Mouse (Mus musculus): ENCODE data around the gene Ccdc74a. TPM values are rescaled to one million over a fixed set of nuclear protein-coding genes. Genes with fewer than 3 reads are reported as not detected.
"Not testable (repeated sequence)": the region's sequence is repeated elsewhere in the genome, so short reads cannot be mapped to it uniquely, and the experiment has no call there.

Gene Ccdc74a
- 7.3 and 8.9 TPM in 2 replicates for polyA plus RNA-seq (2016; fragmentation: Nextera tagmentation; extraction: Ambion mirVana)

DNA sequence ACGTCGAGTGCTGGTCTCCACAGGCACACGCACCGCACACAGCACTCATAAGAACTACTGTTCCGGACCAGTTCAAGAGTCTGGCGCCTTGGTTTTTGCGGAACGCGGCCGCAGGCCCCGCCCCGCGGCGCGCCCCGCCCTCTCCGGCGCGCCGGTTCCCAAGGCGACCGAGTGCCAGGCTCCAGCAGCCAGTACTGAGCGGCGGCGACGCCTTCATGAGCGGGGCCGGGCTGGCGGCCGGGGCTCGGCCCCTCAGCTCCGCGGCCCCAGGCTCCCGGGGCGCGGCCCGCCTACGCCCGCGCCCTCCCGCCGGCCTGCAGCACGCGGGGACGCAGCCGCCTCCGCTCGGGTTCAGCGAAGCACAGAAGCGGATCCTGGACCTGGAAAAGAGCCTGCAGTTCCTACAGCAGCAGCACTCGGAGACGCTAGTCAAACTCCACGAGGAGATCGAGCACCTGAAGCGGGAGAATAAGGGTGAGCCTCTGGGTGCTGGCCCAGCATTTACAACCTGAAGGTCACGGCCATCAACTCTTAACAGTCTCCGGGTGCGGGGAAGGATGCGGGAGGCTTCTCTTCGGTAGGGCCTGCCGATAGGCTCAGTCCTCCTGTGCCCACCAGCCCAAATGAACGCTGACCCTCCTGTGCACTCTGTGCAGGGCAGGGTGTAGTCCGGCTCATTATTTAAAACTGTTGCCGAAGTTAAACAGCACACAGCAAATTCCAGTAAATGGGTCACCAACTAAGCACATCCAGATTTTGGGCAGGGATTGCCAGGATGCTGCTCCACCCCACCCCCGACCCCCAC, at the start of gene Ccdc74a:
Gene Ccdc74a (plus strand): TSS at position 161 of the 805 bp plus-strand sequence.
- Histone ChIP-seq H3K9ac (peak within 1 kb of the TSS; percentile 61), H3K27ac (peak within 1 kb of the TSS; percentile 64), H3K36me3 (peaks cover 37% of the 10 kb centered on the region), H3K4me3 (peak within 1 kb of the TSS; percentile 50), H3K9me3 (no peaks in the 10 kb centered on the region), H3K27me3 (no peaks in the 10 kb centered on the region), H3K4me2 (replicated peaks) (peak within 1 kb of the TSS; percentile 67), H3K4me1 (peaks cover 6% of the 10 kb centered on the region)
- WGBS = 3% methylated on average over 55 of the region's 65 CpGs
- peak; percentile 92 for ATAC-seq (ENCODE audit: insufficient number of reproducible peaks, insufficient read depth, low FRiP score, low TSS enrichment)

DNA sequence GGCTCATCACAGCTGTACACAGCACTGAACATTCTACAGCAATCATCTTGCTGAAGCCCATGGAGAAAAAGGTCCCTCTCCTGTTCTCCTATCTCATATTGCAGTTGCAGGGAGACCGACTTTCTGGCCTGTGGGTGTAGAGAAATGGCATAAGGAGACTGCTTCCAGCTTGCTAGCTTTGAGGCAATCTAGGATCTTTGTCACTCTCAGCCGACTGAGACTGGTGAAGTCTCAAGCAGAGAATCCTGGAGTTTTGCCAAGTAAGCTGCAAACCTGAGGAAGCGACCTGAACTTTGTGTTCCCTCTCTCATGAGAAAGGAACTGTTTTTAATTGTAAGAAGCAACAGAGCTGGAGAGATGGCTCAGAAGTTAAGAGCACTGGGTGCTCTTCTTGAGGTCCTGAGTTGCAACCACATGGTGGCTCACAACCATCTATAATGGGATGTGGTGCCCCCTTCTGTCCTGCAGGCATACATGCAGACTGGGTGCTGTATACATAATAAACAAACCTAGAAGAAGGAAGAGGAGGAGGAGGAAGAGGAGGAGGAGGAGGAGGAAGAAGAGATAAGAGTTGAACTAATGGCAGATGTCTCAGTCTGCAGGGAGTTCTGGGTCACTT, 45.2 kb upstream of the Ccdc74a start:
- no peaks in the 10 kb centered on the region for H3K36me3 ChIP-seq
- no peaks in the 10 kb centered on the region for H3K4me1 ChIP-seq
- H3K27me3 ChIP-seq = no peaks in the 10 kb centered on the region
- WGBS = 64% methylated on average over 3 of the region's 3 CpGs
- no peaks in the 10 kb centered on the region for H3K9me3 ChIP-seq
- H3K4me2 ChIP-seq (replicated peaks) = no peak overlapping the region
- H3K4me3 ChIP-seq = no peak overlapping the region
- H3K9ac ChIP-seq = no peak overlapping the region
- no peak for ATAC-seq (ENCODE audit: insufficient number of reproducible peaks, insufficient read depth, low FRiP score, low TSS enrichment)
- no peak overlapping the region for H3K27ac ChIP-seq

DNA sequence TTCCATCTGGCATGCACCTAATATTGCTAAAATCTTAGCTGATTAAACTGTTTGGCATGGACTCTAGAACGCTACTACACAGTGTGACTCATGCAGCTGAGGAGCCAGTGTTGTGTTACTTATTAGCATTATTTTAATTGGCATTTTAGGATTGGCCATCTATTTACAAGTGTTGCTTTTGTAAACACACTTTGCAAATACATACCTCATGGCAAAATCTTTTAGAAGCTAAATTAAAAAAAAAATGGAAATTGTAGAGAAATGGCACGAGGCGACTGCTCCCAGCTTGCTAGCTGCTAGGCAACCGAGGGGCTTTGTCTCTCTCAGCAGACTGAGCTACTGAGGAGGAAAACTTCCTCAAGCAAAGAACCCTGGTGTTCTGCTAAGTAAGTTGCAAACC, 41.3 kb upstream of the Ccdc74a start:
- Histone ChIP-seq H3K9me3 (no peaks in the 10 kb centered on the region), H3K4me2 (replicated peaks) (no peak overlapping the region), H3K36me3 (no peaks in the 10 kb centered on the region), H3K9ac (no peak overlapping the region), H3K27ac (no peak overlapping the region), H3K4me3 (no peak overlapping the region), H3K4me1 (no peaks in the 10 kb centered on the region), H3K27me3 (no peaks in the 10 kb centered on the region)
- no peak for ATAC-seq (ENCODE audit: insufficient number of reproducible peaks, insufficient read depth, low FRiP score, low TSS enrichment)
- 67% methylated on average over 4 of the region's 4 CpGs for WGBS

DNA sequence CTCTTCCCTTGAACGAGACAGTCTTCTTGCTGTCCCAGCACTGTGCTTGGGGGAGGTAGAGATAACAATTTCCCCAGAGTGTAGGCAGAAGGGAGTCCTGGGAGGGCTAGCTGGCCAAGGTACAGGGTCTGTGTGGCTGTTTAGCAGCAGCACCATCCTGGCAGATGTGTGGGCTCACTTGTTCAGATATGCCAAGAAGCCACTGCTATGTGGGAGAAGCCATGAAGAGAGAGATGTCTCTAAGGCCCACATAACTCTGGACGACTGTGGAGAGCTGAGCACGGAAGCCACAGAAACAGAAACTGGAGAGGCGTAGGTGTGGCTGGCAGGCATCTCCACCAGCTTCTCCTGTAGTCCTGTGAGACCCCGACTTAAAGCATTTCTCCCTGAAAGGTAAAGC, 40.6 kb upstream of the Ccdc74a start:
- WGBS = 73% methylated on average over 5 of the region's 5 CpGs
- no peaks in the 10 kb centered on the region for H3K27me3 ChIP-seq
- no peak overlapping the region for H3K4me3 ChIP-seq
- H3K4me1 ChIP-seq = no peaks in the 10 kb centered on the region
- H3K4me2 ChIP-seq (replicated peaks) = no peak overlapping the region
- no peak for ATAC-seq (ENCODE audit: insufficient number of reproducible peaks, insufficient read depth, low FRiP score, low TSS enrichment)
- no peaks in the 10 kb centered on the region for H3K36me3 ChIP-seq
- H3K27ac ChIP-seq = no peak overlapping the region
- no peaks in the 10 kb centered on the region for H3K9me3 ChIP-seq
- H3K9ac ChIP-seq = no peak overlapping the region

DNA sequence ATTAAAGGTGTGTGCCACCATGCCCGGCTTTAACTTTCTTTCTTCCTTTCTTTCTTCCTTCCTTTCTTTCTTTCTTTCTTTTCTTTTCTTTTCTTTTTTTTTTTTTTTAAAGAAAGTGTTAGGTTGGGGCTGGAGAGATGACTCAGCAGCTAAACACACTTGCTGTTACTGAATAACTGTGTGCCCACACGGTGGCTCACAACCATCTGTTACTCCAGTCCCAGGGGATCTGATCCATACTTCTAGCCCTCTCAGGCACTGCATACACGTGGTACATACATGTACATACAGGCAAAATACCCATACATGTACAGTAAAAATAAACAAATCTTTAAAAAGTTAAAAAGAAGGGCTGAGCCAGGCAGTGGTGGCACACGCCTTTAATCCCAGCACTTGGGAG, 34.9 kb upstream of the Ccdc74a start:
- Histone ChIP-seq H3K4me2 (replicated peaks) (no peak overlapping the region), H3K27me3 (no peaks in the 10 kb centered on the region), H3K27ac (no peak overlapping the region), H3K36me3 (no peaks in the 10 kb centered on the region), H3K9me3 (no peaks in the 10 kb centered on the region), H3K9ac (no peak overlapping the region), H3K4me3 (no peak overlapping the region), H3K4me1 (no peaks in the 10 kb centered on the region)
- 67% methylated on average over 4 of the region's 4 CpGs for WGBS
- no peak for ATAC-seq (ENCODE audit: insufficient number of reproducible peaks, insufficient read depth, low FRiP score, low TSS enrichment)

DNA sequence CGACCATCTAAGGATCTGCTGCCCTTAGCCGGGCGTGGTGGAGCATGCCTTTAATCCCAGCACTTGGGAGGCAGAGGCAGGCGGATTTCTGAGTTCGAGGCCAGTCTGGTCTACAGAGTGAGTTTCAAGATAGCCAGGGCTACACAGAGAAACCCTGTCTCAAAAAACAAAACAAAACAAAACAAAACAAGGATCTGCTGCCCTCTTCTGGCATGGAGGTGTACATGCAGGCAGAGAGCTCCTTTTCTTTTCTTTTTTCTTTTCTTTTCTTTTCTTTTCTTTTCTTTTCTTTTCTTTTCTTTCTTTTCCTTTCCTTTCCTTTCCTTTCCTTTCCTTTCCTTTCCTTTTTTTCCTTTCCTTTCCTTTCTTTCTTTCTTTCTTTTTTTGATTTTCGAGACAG, 31.5 kb upstream of the Ccdc74a start:
- H3K36me3 ChIP-seq, H3K27ac ChIP-seq: not testable (repeated sequence)

DNA sequence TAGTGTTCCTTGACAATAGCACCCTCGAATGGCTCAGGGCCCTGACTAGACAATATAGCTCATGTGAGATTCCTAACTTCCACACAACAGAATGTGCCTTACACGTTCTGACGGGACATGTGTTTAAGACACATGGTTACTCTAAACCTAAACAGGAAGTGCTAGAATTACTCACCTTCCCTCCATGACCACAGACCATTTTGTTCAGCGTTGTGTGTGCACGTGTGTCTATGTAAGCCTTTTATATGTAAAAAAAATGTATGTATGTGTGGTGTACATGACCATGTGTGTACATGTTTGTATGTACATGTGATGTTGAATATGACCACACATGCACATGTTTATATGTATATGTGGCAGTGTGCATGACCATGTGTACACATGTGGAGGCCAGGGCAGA, 30.1 kb upstream of the Ccdc74a start:
- H3K4me1 ChIP-seq = peaks cover 3% of the 10 kb centered on the region
- WGBS = 80% methylated on average over 5 of the region's 5 CpGs
- no peaks in the 10 kb centered on the region for H3K27me3 ChIP-seq
- no peak overlapping the region for H3K9ac ChIP-seq
- no peak overlapping the region for H3K4me2 ChIP-seq (replicated peaks)
- H3K27ac ChIP-seq = no peak overlapping the region
- H3K9me3 ChIP-seq = no peaks in the 10 kb centered on the region
- H3K4me3 ChIP-seq = no peak overlapping the region
- no peak for ATAC-seq (ENCODE audit: insufficient number of reproducible peaks, insufficient read depth, low FRiP score, low TSS enrichment)
- H3K36me3 ChIP-seq = no peaks in the 10 kb centered on the region

More for the DNA sequence above, 31.5 kb upstream of the Ccdc74a start:
- H3K4me1 ChIP-seq; H3K9me3 ChIP-seq; H3K4me3 ChIP-seq; H3K4me2 ChIP-seq (replicated peaks); H3K27me3 ChIP-seq; H3K9ac ChIP-seq; ATAC-seq (ENCODE audit: insufficient number of reproducible peaks, insufficient read depth, low FRiP score, low TSS enrichment): not testable (repeated sequence)
- WGBS = 93% methylated on average over 6 of the region's 6 CpGs

DNA sequence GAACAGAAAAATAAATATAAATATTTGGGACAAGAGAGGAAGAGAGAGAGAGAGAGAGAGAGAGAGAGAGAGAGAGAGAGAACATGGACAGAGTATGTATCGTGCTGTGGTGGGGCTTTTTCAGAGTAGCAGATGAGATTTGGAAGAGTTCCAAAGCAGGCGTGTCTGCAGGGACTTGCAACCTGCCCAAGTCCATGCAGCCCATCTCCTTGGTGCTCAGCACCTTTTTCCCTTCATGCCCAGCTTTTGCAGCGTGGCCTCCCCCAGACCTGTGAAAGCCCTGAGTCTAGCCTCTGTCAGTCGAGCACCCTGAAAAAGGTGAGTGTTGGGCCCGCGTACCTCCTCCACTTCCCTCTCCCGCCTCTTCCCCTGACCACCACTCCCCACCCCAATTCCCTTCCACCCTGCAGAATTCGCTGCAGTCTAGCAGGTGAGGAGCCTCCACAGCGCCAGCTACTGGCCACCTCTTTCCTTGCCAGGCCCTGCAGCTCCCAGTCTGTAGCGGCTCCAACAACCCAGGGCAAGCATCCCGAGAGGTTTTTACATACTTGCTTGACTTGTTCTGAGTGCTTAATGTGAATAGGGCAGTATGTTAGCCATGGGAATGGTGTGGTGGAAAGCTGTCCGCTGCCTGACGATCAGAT, 28.2 kb upstream of the Ccdc74a start:
- no peaks in the 10 kb centered on the region for H3K27me3 ChIP-seq
- H3K4me3 ChIP-seq = 0 out of 2 replicates have a peak overlapping the region, but pooled peaks have one; percentile 4
- H3K27ac ChIP-seq = no peak overlapping the region
- WGBS = 20% methylated on average over 13 of the region's 13 CpGs
- no peak overlapping the region for H3K9ac ChIP-seq
- H3K9me3 ChIP-seq = no peaks in the 10 kb centered on the region
- peaks cover 3% of the 10 kb centered on the region for H3K4me1 ChIP-seq
- ATAC-seq (ENCODE audit: insufficient number of reproducible peaks, insufficient read depth, low FRiP score, low TSS enrichment) = no peak
- H3K4me2 ChIP-seq (replicated peaks) = 0 out of 2 replicates have a peak overlapping the region, but pooled peaks have one; percentile 7
- peaks cover 10% of the 10 kb centered on the region for H3K36me3 ChIP-seq

DNA sequence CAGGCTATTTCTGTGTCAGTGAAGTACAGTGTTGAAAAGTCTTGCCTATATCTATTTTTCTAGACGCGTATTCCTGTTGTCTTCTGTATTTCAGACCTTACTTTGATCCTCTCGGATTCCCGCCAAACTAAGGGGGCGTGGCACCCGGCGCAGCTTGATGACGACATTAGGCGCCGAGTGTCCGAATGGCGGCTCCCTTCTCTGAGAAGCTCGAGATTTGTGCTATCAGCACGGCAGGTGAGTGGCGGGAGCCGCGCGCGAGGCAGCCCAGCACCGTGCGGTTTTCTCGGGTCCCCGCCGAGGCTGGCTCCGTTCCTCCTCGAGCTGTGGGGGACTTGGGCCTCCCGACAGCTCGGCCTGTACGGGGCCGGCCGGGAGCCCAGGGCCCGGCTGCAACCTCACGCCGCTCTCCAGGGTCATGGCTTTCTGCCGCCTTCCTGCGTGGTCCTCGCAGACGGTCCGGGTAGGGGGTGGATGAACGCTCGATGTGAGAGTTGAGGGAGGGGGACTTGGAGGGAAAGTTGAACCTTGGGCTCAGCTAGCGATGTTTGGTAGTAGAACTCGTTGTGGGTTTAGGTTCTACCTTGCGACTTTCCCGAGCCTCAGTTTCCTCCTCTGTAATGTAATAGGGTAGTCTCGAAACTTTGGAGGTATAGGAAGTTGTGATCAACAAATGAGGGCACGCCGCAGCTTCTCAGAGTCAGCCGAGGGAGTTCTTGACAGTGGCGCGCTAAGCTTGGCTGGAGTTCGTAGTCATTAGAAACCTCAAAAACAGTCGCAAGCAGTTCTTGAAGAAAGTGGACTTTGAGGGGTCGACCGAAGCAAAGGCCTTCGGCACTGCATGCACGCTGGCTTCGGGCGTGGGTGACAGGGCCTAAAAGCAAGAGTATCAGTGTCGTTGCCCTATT, 26.8 kb upstream of the Ccdc74a start, which contains the start of gene Smpd4:
Gene Smpd4 (plus strand): TSS at position 157 of the 908 bp plus-strand sequence.
- H3K9me3 ChIP-seq = no peaks in the 10 kb centered on the region
- peak within 1 kb of the TSS; percentile 78 for H3K4me2 ChIP-seq (replicated peaks)
- H3K4me3 ChIP-seq = peak within 1 kb of the TSS; percentile 90
- no peaks in the 10 kb centered on the region for H3K27me3 ChIP-seq
- peak within 1 kb of the TSS; percentile 47; the same call in 1 of the 2 replicates for H3K27ac ChIP-seq
- peak; percentile 52; the same call in 1 of the 2 replicates for ATAC-seq (ENCODE audit: insufficient number of reproducible peaks, insufficient read depth, low FRiP score, low TSS enrichment)
- H3K4me1 ChIP-seq = peaks cover 3% of the 10 kb centered on the region
- WGBS = 4% methylated on average over 60 of the region's 60 CpGs
- H3K9ac ChIP-seq = peak within 1 kb of the TSS; percentile 83
- peaks cover 20% of the 10 kb centered on the region for H3K36me3 ChIP-seq

DNA sequence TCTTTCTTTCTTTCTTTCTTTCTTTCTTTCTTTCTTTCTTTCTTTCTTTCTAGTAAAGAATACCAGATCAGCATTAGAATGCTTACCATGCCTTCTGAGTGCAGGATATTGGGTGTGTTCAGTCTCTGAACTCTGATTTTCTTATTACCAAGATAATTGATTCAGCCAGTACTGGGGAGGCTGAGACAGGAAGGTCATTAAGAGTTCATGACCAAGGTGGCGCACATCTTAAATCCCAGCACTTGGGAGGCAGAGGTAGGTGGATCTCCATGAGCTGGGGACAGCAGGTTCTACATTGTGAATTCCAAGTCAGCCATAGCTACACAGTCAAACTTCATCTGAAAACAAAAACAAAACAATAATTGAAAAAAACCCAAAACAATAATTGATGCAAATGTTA, 24.3 kb upstream of the Ccdc74a start:
- H3K4me2 ChIP-seq (replicated peaks) = no peak overlapping the region
- no peak overlapping the region for H3K9ac ChIP-seq
- peaks cover 41% of the 10 kb centered on the region for H3K36me3 ChIP-seq
- peaks cover 3% of the 10 kb centered on the region for H3K4me1 ChIP-seq
- no peak overlapping the region for H3K27ac ChIP-seq
- 88% methylated on average over 1 of the region's 1 CpGs for WGBS
- H3K9me3 ChIP-seq = no peaks in the 10 kb centered on the region
- H3K4me3 ChIP-seq = no peak overlapping the region
- ATAC-seq (ENCODE audit: insufficient number of reproducible peaks, insufficient read depth, low FRiP score, low TSS enrichment) = no peak
- H3K27me3 ChIP-seq = no peaks in the 10 kb centered on the region

All from embryonic facial prominence, embryonic 12.5 days (tissue).